In the genomic region with DNA sequence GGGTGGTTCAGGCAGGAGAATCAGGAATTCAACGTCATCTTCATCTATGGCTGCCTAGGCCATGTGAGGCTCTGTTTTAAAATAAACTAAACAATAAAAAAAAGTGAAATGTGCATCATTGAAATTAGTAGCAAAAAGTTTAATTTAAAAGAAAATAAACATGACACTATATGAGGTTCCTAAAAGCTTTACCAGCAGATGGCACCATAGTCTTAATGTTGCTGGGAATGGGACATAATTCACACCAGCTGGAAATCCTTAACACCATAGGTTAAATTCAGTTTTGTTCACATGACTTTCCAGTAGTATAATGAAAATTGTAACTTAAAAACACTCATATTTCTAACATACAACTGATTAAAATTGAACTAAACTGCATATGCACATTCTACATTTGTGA, we compare ENCODE assay signal across 9 mouse cellular contexts.
DNase-seq lines count a peak whose midpoint lies in the region; ATAC-seq lines count a peak whose summit lies in the region.
"Had no signal": no experiment of that assay in that cellular context is flagged by ENCODE, and none has a peak within 500 bp of the region (broad histone marks: within the 10 kb centered on the region; RNA-seq: fewer than 3 reads in every experiment).

No protein-coding gene starts in this region.

- no peak overlapping the region for H3K4me3 ChIP-seq in hindbrain, embryonic 11.5 days (ENCODE audit: low read depth, low read length)
- no peak overlapping the region for H3K4me3 ChIP-seq in hindbrain, embryonic 10.5 days
- no peak overlapping the region for H3K4me3 ChIP-seq in midbrain, embryonic 12.5 days
- no peak overlapping the region for H3K4me3 ChIP-seq in midbrain, embryonic 13.5 days (replicated peaks)
- H3K4me3 ChIP-seq in forebrain, embryonic 14.5 days (ENCODE audit: low read depth, low read length), result no peak overlapping the region
- H3K4me3 ChIP-seq: embryonic facial prominence, embryonic 13.5 days had no signal

- no peaks in the 10 kb centered on the region for H3K27me3 ChIP-seq in hindbrain, embryonic 11.5 days (ENCODE audit: control insufficient read depth, insufficient read depth, low read length)
- H3K27me3 ChIP-seq in hindbrain, embryonic 10.5 days (ENCODE audit: insufficient read depth, poor library complexity, severe bottlenecking), result no peaks in the 10 kb centered on the region
- H3K27me3 ChIP-seq in midbrain, embryonic 12.5 days, result no peaks in the 10 kb centered on the region
- no peaks in the 10 kb centered on the region for H3K27me3 ChIP-seq in midbrain, embryonic 13.5 days
- no peaks in the 10 kb centered on the region for H3K27me3 ChIP-seq in forebrain, embryonic 14.5 days (replicated peaks; ENCODE audit: control insufficient read depth, insufficient read depth, low read length)
- H3K27me3 ChIP-seq: embryonic facial prominence, embryonic 13.5 days had no signal

- no peaks in the 10 kb centered on the region for H3K9me3 ChIP-seq in hindbrain, embryonic 11.5 days (ENCODE audit: control insufficient read depth, low read length)
- H3K9me3 ChIP-seq in hindbrain, embryonic 10.5 days, result peaks cover 4% of the 10 kb centered on the region; the same call in 1 of the 2 replicates
- H3K9me3 ChIP-seq in midbrain, embryonic 12.5 days, result no peaks in the 10 kb centered on the region
- no peaks in the 10 kb centered on the region for H3K9me3 ChIP-seq in midbrain, embryonic 13.5 days
- H3K9me3 ChIP-seq in forebrain, embryonic 14.5 days (replicated peaks; ENCODE audit: control insufficient read depth, low read length), result no peaks in the 10 kb centered on the region
- H3K9me3 ChIP-seq: embryonic facial prominence, embryonic 13.5 days had no signal

- ATAC-seq in hindbrain, embryonic 11.5 days (ENCODE audit: low FRiP score), result no peak
- peak; percentile 65; the same call in 1 of the 2 replicates for ATAC-seq in midbrain, embryonic 12.5 days (ENCODE audit: low FRiP score, low read depth)
- ATAC-seq in midbrain, embryonic 13.5 days, result no peak
- ATAC-seq in forebrain, embryonic 14.5 days, result 0 out of 2 replicates have a peak, but pooled peaks have one; percentile 63

- H3K4me2 ChIP-seq in hindbrain, embryonic 11.5 days (replicated peaks; ENCODE audit: low read depth, low read length), result no peak overlapping the region
- H3K4me2 ChIP-seq in midbrain, embryonic 12.5 days (replicated peaks), result no peak overlapping the region
- H3K4me2 ChIP-seq in midbrain, embryonic 13.5 days (replicated peaks), result no peak overlapping the region
- H3K4me2 ChIP-seq in forebrain, embryonic 14.5 days (ENCODE audit: low read length), result no peak overlapping the region
- H3K4me2 ChIP-seq: embryonic facial prominence, embryonic 13.5 days had no signal

- H3K4me1 ChIP-seq in hindbrain, embryonic 11.5 days (replicated peaks; ENCODE audit: control insufficient read depth, insufficient read depth, low read length), result no peaks in the 10 kb centered on the region
- no peaks in the 10 kb centered on the region for H3K4me1 ChIP-seq in hindbrain, embryonic 10.5 days (replicated peaks)
- H3K4me1 ChIP-seq in midbrain, embryonic 12.5 days, result no peaks in the 10 kb centered on the region
- H3K4me1 ChIP-seq in midbrain, embryonic 13.5 days (replicated peaks), result no peaks in the 10 kb centered on the region
- no peaks in the 10 kb centered on the region for H3K4me1 ChIP-seq in forebrain, embryonic 14.5 days (ENCODE audit: control insufficient read depth, insufficient read depth, low read length)
- H3K4me1 ChIP-seq: embryonic facial prominence, embryonic 13.5 days had no signal

- H3K9ac ChIP-seq in hindbrain, embryonic 11.5 days (ENCODE audit: low read depth, low read length), result no peak overlapping the region
- no peak overlapping the region for H3K9ac ChIP-seq in midbrain, embryonic 12.5 days (replicated peaks)
- no peak overlapping the region for H3K9ac ChIP-seq in midbrain, embryonic 13.5 days (replicated peaks)
- no peak overlapping the region for H3K9ac ChIP-seq in forebrain, embryonic 14.5 days (ENCODE audit: low read length)
- H3K9ac ChIP-seq: embryonic facial prominence, embryonic 13.5 days had no signal

- peak; percentile 57 for DNase-seq in hindbrain, embryonic 11.5 days (ENCODE audit: low spot score)
- no peak for DNase-seq in hindbrain, embryonic 10.5 days (ENCODE audit: low spot score)
- peak; percentile 75 for DNase-seq in forebrain, embryonic 14.5 days (ENCODE audit: low spot score)
- DNase-seq in right cerebral cortex, adult 18-20 months, result no peak
- DNase-seq in urinary bladder, postnatal 4 days (ENCODE audit: low spot score in 2 of 2), result no peak
- DNase-seq in right cerebral cortex, postnatal 14 days, result no peak

- 38% methylated on average over 1 of the region's 1 CpGs for WGBS in hindbrain, embryonic 11.5 days
- 29% methylated on average over 1 of the region's 1 CpGs for WGBS in hindbrain, embryonic 10.5 days
- 29% methylated on average over 1 of the region's 1 CpGs for WGBS in midbrain, embryonic 12.5 days
- 36% methylated on average over 1 of the region's 1 CpGs for WGBS in midbrain, embryonic 13.5 days
- WGBS in forebrain, embryonic 14.5 days, result 31% methylated on average over 1 of the region's 1 CpGs

- no peaks in the 10 kb centered on the region for H3K36me3 ChIP-seq in hindbrain, embryonic 11.5 days (ENCODE audit: control insufficient read depth, insufficient read depth, low read length)
- H3K36me3 ChIP-seq in hindbrain, embryonic 10.5 days, result no peaks in the 10 kb centered on the region
- H3K36me3 ChIP-seq in midbrain, embryonic 12.5 days, result no peaks in the 10 kb centered on the region
- no peaks in the 10 kb centered on the region for H3K36me3 ChIP-seq in midbrain, embryonic 13.5 days
- H3K36me3 ChIP-seq in forebrain, embryonic 14.5 days (ENCODE audit: control insufficient read depth, insufficient read depth, low read length), result no peaks in the 10 kb centered on the region
- H3K36me3 ChIP-seq: embryonic facial prominence, embryonic 13.5 days had no signal

- no peak overlapping the region for H3K27ac ChIP-seq in hindbrain, embryonic 11.5 days (ENCODE audit: low read depth, low read length)
- no peak overlapping the region for H3K27ac ChIP-seq in hindbrain, embryonic 10.5 days
- H3K27ac ChIP-seq in midbrain, embryonic 12.5 days (replicated peaks), result no peak overlapping the region
- no peak overlapping the region for H3K27ac ChIP-seq in midbrain, embryonic 13.5 days
- H3K27ac ChIP-seq in forebrain, embryonic 14.5 days (ENCODE audit: low read depth, low read length), result no peak overlapping the region
- H3K27ac ChIP-seq: embryonic facial prominence, embryonic 13.5 days had no signal

Comparison
In these comparisons a context has a peak if more than half of its experiments do, and no peak if none do; other contexts are left out.
1. ATAC-seq: peak in midbrain, embryonic 12.5 days (single experiment) and forebrain, embryonic 14.5 days (single experiment); none in hindbrain, embryonic 11.5 days (single experiment) and midbrain, embryonic 13.5 days (single experiment).
2. DNase-seq: peak in hindbrain, embryonic 11.5 days (single experiment) and forebrain, embryonic 14.5 days (single experiment); none in hindbrain, embryonic 10.5 days (single experiment), right cerebral cortex, adult 18-20 months (single experiment), urinary bladder, postnatal 4 days (0 of 2) and right cerebral cortex, postnatal 14 days (single experiment).